Mouse (Mus musculus): Measurements from ENCODE around the gene Zfp36l1.

Gene Zfp36l1

DNA sequence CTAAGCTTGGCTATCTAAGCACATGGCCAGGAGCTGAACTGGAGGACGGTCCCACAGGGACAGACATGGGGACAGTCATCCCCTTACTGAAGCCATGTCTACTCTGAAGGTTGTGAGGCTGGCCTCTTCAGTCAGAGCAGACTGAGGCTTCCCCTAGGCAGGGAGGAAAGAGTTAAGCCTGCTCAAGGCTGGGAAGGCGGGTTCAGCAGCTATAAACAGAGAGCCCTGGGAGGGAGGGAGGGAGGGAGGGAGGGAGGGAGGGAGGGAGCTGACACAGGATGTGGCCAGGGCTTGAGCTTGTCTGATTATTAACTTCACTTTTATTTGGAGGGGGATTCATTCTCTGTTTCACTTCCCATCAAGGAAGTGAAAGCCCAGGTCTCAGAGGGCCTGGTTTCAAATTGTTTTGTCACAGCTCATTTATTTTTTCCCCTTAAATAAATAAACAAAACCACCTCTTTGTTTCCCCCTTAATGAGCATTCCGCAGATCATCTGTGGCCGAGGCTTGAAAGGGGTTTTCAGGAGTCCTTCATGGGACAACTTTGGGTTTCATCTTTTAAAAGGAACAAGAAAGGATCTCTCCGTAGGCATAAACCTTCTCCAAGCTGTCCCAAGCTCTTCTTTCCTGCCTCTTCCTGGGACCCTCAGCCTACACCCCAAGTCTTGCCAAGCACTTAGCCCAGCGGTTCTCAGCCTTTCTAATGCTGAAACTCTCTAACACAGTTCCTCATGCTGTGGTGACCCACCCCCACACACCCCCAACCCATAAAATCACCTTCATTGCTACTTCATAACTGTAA lies 17.9 kb upstream of the Zfp36l1 start:
- DNase-seq (ENCODE audit: low spot score): peak; percentile 50

DNA sequence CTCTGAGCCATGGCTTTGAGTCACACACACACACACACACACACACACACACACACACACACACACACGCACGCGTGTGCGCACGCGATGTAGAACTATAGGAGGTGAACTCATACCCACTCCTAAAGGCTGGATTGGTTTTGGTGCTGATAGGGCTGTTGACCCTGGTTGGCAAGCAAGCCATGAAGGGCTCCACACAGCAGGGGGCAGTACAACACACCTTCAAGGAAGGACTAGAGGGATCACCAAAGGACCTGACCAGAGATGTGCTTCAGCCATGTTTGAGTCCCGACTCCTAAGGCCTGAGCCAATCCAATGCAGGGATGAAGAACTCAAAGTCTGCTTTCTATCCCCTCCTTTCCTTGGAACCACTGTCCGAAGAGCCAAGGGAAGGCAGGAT lies 16.7 kb upstream of the Zfp36l1 start:
- peak; percentile 50 for DNase-seq (ENCODE audit: low spot score)

DNA sequence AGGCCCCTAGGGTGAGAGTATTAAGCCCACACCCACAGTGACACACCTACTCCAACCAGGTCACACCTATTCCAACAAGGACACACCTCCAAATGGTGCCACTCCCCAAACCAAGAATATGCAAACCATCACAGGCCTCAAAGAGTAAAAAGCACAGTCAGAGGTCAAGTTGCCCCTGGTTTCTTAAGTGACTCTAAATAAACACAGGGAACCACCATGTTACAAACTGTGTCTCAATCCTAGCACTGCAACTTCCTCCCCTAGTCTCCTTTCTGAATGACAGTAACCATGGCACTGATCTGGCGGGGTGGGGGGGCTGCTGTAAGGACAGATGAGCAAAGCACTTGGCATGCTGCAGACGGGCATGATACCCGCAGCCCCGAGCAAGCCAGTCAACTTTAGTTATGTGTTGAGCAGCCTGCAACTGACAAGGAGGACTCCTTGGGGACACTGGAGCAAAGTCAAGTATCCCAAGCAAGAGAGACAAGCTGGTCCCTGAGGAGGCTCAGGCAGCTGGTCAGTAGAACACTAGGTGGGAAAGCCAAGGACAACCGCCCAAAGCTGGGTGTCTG lies 14.5 kb upstream of the Zfp36l1 start:
- no peak for DNase-seq (ENCODE audit: low spot score)

DNA sequence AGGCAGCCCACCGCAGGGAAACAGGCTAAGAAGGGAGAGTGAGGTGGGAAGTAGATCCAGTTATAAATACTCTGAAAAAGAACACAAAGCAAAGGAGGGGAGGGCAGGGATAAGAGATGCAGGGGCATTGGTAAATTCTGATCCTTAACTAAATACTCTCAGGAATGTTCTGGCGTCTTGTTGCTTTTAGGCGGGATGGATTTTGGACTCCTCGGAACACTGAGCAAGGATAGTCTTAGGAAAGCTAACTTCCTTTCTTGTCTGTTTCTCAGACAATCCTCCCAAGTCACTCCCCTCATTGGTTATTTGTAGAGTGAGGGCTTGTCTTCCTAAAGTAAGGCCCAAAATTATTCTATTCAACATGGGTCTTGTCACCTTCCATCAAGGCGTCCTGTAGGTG lies 12.5 kb upstream of the Zfp36l1 start:
- DNase-seq (ENCODE audit: low spot score): no peak

DNA sequence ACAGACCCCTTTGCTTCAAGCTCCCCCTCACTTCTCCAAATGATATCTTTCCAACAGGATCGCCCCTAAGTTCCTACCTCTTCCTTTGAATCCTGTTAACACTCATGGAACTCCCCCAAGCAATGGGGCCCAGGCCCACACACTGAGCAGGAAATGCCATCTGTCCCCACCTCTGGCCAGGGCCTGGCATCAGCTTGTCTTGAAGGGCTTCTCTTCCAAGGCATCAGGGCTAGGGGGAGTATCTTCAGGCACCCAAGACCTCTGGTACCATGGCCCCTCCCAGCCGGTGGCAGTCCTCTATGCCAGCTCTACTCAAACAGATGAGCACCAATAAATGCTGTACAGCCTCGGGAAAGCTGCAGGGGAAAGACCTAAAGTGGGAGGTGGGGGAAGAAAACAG lies 11.9 kb upstream of the Zfp36l1 start:
- no peak for DNase-seq (ENCODE audit: low spot score)

DNA sequence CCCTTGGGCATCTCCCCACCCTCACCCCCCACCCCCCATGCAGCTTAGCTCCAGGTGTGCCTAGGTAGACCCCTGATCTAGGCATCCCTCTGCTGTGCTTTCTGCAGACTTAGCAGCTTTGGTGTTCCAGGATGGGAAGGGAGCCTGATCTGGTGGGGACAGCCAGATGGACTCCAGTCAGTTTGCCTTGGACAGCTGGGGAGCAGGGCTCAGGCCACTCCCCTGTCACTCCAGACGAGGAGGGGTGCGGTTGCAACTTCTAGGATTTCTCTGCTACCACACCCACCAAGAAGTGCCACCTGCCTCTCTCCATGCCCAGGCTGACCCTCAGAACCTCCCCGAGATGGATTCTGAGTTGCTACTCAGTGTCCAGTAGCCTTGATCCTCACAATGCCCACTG lies 11.4 kb upstream of the Zfp36l1 start:
- no peak for DNase-seq (ENCODE audit: low spot score)

DNA sequence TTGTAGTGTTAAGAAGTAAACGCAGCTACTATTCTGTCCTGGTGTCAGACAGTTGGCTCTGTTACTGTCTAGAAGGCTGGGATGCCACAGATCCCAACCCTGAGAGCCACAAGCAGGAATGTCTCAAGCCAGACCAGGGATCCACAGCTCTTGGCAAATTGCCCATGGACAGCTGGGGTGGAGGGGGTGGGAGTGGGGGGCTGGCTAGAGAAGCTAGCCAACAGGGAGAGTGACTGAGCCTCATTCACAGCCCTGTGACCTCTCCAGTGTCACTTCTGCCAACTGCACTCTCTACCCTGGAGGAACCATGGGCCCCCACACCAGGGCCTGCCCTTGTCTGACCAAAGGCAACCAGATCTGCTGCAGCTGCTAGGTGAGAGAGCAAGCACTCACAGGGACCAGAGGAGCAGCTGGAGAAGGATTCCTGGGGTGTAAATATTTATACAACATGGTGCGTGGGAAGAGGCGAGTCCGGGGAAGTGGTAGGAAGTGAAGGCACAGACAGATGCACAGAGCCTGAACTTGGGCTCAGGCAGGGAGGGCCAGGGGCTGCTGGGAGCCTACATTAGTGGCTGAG lies 10.5 kb upstream of the Zfp36l1 start:
- peak; percentile 69 for DNase-seq (ENCODE audit: low spot score)

DNA sequence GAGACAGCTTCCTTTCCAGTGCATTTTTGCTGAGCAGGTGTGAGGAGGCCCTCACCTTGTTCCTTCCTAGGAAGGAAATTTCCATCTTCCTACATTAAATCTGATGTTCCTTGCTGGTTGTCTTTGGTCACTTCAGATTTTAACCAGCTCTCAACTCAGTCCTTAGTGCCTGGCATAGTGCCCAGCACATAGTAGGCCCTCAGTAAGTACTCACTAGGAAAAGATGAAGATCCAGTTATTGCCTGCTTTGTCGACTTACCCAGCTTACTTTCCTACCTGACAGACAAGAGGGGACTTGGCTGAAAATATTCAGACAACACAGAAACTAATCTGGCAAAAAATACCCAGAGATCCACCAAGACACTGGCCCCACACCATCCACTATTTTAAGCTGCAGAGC lies 8.6 kb upstream of the Zfp36l1 start:
- no peak for DNase-seq (ENCODE audit: low spot score)

DNA sequence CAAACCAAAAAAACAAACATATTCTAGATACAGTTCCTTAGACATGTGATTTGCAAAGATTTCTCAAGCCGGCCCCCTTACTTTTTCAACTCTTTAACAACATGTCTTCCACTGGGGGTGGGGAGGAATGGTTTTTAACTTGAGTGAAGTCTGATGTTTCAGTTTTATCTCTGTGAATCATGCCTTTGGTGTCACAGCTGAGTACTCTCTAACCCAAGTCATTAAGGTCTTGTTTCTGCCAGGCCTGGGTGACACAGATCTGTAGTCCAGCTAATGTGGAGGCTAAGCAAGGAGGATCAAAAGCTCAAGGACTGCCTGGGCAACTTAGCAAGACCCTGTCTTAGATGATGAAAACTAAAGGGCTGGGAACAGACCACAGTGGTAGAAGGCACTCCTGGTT lies 5.8 kb upstream of the Zfp36l1 start:
- DNase-seq (ENCODE audit: low spot score): no peak

DNA sequence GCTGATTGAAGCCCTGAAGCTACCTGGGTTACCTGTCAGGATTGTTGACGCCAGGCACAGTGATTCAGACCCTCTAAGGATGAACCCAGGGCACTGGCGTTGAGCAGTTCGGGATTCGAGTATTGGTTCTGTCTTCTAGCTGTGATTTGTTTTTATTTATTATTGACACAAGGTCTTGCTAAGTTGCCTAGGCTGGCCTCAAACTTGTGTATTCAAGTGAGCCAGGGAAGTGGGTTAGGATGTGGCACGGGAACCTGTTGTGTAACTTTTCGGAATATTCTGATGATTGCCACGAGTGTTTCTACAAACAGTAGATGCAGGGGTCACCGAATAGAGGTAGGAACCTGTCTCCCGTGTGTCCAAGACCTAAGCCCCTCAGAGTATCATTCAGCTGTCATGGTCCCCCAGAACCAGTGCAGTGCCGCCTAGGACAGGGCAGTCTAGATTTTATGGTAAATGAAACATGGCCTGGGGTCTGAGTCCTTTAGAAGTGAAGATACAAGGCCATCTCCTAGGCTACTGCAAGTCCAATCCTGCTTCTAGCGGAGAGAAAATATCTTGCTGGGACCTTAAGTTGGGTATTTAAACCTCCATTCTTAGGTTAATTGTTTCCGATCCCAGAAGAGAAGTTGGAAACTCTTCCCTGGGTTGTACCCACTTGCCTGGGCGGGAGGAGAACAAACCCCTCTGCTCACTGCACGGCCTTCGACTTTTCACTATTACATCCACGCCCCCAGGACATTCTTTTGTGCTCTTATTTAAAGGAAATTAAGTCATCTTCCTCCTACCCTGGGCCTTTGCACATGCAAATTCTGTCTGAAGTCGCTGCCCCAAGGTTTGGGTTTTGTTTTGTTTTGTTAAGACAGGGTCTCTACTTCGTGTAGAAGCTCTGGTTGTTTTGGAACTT lies 3.6 kb upstream of the Zfp36l1 start:
- DNase-seq (ENCODE audit: low spot score): no peak

DNA sequence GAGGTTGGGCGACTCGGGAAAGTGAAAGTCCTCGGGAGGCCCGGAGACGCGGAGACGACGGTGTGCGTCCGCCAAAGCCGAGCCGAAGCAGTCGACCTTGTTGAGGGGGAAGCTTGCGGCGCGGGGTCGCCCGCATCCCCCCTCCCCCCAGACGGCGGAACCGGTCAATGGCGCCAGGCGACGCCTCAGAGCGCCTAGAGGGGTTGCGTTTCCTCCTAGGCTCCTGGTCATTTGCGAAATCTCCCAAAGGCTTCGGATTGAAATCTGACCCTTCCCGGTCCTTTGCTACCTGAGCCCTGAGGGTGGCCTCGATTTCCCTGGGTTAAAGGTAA lies 3.0 kb upstream of the Zfp36l1 start:
- DNase-seq (ENCODE audit: low spot score): no peak

DNA sequence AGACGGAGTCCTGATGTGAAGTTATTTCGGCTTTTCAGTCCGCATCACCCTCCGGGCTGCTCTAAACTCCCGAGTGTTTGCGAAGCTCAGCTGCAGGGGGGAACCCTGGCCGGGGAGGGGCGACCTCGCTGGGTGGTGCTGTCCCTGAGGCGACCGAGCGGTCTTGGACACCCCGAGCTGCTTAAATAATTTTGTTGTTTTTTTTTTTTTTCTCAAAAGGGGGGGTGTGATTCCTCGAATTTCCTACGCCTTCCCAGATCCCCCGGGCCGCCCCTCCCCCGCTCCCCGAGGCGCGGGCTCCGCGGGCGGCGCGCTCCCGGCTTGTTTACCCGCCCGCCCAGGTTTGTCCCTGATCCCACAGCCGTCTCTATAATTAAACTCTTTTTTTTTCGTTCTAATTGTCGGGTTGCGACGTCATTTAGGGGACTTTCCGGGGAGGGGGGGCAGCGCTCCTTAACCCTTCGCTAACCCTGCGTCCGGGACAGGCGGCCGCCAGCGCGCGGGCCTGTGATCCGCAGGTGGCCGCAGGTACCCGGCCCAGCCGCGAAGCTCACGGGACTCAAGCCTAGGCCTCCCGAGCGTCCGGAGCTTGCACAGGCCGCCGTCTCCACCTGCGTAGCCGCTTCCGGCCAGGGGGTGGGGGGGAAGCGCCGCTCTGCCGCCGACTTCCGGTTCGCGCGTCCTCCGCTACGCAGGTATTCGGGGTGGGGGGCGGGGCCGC lies 2.5 kb upstream of the Zfp36l1 start:
- peak; percentile 86 for DNase-seq (ENCODE audit: low spot score)

DNA sequence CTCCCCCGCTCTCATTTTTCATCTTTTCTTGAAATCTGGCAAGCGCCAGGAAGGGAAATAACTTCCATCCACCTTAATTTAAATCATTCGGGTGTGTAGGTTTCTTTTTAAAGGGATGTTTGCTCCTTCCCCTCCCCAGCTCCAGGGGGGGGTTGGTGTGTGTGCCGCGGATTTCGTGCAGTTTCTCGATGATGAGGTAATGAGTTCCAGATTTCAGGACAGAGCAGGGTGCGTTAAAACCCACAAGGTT lies 2.0 kb upstream of the Zfp36l1 start:
- DNase-seq (ENCODE audit: low spot score): no peak

DNA sequence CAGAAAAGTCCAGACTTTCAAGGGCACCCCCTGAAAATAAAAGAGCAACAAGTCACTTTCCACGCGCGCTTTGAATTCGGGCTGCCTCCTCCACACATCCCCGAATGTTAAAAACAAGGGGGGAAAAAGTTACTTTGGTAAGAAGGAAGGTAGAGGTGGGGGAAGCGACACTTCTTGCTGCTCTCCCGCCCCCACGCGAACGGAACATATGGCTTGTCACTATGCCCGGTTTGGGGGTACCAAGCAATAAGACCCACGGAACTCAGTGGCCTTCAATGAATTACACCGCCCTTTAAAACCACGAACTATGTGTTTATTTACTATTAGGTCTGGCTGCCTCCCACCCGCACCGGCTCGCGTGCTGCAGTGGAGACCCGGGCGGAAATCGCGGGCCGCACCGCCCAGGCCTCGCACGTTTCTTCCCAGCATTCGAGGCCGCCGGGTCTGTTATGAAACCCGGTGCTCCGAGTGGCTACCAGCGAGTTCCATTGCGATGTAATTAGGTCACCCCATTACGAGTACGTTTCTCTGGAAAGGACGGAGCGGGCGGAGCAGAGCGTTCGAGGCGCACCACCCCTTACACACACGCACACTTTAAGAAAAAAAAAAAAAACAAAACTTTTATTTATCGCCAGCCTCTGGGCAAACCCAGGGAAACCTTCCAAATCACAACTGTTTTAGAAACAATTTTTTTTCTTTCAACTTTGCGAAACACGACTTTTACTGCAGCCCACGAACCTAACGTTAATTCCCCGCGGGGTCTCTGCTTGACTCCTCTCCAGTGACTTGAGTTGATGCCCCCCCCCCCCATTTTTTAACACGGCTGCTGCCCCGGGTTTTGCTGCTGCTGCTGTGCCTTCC lies 1.4 kb upstream of the Zfp36l1 start:
- peak; percentile 92 for DNase-seq (ENCODE audit: low spot score)

DNA sequence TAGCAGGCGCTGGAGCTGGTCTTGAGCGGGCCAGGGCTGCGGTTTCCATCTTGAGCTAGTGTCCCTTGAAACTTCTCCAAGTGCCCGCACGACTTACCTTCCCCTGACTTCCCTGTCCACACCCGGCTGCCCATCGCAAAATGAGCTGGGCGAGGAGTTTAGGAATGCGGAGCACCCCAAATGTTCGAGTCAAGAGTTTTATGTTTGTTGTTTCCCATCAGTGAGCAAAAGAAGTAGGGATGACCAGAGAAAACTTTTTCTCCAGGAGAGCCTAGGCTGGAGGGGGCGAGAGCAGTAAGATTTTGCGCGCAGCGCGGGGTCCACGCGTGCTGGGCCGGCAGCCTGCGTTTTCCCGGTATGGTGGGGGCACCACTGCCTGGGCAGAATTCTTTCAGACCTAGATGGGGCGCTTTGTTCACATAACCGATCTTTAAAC lies 791 bp upstream of the Zfp36l1 start:
- peak; percentile 59 for DNase-seq (ENCODE audit: low spot score)

DNA sequence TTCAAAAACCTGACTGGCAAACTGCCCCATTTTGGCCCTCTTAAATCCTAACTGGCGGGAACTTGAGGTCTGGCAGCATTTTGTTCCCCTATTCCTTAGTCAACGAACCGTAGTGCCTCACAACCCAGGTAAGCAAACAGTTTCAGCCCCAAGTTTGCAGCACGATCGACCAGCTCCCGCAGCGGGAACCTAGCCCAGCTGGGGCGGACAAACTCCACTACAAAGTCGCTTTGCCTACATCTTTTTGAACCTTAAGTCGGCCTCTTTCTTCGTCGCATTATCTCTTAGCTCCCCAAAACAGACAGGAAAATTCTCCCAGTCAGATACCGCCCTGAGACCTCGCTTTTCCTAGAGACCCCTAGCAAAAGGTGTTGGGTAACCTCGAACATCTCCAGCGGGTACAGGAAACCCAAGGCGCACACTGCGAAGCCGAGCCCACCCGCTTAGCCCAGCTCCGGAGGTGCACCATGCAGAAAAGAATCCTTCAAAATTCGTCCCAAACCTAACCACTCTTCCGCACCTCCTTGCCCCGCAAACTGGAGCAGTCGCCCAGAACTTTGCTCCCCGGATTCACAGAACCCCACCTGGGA lies 647 bp downstream of the Zfp36l1 start:
- peak; percentile 45 for DNase-seq (ENCODE audit: low spot score)

DNA sequence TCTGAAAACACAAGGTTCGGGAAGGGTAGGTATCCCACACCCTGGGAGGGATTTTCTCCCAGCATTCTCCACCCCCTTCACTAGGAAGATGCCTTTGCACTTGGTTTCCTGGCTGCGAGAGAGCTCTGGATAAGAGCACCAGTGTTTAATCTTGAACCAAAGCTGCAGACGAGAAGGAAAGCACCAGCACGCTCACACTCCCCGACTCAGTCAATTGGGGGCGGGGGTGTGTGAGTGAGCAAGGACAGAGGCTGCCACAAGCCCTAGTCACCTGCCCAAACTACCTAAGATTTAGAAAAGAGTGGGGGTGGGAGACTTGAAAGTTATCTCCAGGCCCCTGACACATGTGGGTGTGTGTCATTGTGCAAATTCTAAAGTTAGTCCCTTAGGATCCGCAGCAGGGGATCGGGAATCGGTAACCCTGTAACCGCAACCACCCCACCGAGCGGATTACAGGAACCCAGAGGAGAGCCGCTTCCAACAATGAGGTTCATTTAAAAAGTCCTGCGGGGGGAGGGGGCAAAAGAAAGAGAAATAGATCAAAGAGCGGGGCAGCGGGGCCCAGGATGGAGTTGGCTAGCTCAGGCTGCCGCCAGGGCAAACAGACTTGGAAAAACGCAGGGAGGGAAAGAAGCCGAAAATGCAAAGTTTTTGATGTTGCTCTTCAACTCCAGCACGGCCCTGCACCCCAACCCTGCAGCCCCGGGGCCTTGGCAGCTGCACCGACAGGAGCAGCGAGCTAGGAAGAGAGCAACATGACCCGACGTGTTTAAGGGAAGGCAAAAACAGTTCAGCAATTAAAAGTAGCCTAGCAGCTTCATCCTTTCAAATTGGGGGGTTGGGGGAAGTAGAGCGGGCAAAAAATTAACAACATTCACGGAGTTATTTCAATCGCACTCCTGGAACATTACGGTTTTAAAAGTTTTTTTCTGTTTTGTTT lies 1.4 kb downstream of the Zfp36l1 start:
- peak; percentile 44 for DNase-seq (ENCODE audit: low spot score)

DNA sequence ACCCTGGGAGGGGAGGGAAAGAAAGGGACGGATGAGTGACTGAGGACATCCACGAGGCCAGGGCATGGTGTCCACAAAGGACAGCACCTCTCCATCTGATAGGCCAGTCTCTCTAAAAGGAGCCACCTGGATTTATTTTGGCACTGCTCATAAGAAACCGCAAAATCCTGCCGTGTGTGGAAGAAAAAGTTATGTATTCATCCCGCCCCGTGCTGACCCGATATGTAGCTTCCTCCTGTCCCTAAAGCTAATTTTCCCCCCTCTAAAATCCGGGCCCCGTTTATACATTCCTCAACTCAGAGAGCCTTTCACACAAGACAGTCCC lies 2.3 kb downstream of the Zfp36l1 start:
- no peak for DNase-seq (ENCODE audit: low spot score)

DNA sequence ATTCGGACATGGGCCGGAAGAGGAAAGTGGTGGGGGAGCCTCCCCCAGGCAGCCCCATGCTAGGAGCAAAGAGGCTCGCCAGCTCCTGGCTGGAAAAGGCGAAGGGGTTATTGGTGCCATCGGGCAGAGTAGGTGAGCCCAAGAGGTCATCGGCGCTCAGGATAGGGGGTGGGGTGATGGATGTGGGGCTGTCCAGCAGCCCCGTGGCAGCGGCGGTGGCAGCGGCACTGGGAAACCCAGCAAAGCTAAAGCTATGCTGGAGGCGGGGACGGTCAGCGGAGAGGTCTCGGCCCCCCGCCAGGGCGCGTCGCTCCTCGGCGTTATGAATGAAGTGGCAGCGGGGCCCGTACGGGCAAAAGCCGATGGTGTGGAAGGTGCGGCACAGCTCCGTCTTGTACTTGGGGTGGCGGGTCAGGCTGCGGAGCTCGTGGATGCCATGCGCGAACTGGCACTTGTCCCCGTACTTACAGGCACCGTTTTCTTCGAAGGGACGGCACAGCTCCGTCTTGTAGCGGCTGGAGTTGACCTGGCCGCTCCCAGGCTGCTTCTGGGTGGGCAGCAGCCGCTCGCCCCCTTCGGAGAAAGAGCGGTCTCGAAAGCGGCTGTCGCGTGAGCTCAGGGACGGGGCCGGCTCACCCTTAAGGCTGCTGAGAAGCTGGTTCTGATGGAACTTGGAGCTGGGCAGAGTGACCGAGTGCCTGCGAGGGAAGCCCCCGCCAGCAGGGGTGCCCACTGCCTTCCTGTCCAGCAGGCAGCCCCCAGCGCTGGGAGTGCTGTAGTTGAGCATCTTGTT lies 2.9 kb downstream of the Zfp36l1 start:
- DNase-seq (ENCODE audit: low spot score): peak; percentile 31

All from lung, postnatal 25 days (tissue).